Mouse (Mus musculus) frontal cortex, postnatal 25 days (tissue): Measurements from ENCODE around the gene Ccdc137.

Source experiments
- DNase-seq, 2 experiments: peaks; one replicate each; pipeline ENCODE4 v3.0.0; 2022; ENCODE audit warnings: low spot score in 2 of 2

Ccdc137 gene

DNA sequence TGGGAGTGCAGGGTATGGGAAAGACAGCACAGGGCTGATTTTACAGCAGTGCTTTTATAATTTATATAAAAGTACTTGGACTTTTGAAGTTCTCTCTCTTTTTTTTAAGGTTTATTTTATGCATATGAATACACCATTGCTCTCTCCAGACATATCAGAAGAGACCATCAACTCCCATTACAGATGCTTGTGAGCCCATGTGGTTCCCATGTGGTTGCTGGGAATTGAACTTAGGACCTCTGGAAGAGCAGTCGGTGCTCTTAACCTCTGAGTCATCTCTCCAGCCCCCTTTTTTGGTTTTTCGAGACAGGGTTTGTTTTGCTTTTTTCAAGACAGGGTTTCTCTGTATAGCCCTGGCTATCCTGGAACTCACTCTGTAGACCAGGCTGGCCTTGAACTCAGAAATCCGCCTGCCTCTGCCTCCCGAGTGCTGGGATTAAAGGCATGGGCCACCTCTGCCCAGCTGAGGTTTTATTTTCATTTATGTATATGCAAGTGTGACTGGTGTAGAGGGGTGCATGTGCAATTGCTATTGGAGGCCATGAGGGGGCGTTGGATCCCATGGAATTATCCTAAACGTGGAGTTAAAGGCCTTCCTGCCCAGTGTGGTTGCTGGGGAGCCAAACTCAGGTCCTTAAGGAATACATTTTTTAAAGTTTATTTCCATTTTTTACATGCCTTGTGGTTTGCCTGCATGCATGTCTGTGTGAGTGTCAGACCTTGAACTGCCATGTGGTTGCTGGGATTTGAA is 1.1 kb downstream of the Ccdc137 start:
- DNase-seq = no peak

DNA sequence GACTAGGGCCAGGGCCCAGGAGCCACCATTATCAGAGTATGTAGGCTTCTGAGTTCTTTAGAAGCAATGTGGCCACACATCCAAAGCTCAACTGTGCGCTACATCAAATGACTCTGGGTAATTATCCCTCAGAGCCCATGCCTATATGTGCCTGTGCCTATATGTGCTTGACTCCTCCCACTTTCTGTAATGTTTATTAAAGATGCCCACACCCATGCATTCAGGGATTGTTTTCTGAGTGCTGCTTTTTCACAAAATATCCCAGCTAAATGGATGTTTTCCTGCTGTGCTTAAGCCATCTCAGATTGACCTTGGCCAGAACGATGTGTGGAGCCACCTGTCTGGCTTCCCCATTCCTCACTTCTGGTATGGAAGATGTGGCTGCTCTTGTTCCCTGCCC is 5.6 kb downstream of the Ccdc137 start:
- DNase-seq = no peak

DNA sequence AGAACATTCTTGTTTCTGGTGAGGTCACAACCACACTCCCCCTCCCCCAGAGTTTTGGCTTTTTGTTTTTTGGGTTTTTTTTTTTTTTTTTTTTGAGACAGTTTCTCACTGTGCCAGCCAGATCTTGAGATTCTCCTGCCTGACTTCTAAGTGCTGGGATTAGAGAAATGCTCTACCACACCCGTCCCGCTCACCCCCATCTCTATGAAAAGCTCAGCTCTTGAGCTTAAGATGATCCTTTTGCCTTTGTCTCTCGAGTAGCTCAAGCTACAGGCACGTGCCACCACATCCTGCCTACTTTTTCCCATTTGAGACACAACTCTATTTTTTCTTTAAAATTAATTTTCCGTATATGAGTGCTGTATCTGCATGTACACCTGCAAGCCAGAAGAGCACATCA is 6.5 kb downstream of the Ccdc137 start:
- DNase-seq = no peak

DNA sequence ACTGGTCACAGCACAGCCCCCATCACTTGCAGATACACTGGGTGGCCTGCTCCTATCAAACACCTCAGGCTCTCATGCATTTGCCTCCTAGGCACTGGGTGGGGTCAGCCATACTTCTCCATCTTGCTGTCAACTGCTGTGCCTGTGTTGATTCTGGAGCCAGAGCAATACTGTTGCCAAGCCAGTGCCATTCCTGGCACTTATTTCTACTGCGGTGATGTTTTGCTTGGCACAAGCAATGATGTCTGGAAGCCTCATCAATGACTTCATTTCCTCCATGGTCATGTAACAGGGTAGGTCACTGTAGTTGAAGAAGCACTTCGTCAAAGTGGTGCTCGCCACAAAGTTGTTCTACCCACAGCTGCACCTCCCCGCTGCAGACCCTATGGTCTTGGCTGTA is 7.6 kb downstream of the Ccdc137 start:
- DNase-seq = no peak

DNA sequence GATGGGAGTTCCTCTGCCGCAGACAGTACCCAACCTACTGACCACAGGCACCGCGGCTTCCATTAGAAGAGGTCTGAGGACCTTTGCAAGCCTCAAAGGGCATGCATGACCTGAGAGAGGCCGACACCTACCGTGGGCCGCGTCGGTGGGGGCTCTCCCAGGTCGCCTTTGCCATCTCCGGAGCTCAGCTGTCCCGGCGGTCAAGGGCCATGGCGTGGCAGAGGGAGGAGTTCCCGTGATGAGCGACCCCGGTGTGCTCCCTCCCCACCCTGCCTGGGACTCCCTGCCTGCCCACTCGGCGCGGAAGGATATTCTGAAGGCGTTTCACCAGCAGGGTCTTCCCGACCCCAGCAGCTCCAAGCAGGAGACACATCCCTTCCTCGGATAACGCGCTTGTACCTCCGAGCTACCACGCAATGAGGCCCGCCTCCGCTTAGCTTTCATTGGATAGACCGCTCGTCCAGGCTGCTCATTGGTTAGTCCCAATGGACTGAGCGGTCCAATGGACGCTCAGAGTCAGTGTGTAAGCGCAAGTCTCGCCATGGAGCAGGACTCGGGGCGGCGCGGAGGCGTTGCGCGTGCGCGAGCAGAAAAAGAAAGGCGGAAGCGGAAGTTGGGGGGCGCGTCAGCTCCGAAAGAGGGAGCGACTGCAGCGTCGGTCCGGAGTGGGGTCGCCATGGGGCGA is 9.3 kb downstream of the Ccdc137 start, which contains the start of gene Arl16:
Arl16 (minus strand) TSS at position 557 of the 685 bp plus-strand sequence.
- DNase-seq = peak; percentile 83 to 90

DNA sequence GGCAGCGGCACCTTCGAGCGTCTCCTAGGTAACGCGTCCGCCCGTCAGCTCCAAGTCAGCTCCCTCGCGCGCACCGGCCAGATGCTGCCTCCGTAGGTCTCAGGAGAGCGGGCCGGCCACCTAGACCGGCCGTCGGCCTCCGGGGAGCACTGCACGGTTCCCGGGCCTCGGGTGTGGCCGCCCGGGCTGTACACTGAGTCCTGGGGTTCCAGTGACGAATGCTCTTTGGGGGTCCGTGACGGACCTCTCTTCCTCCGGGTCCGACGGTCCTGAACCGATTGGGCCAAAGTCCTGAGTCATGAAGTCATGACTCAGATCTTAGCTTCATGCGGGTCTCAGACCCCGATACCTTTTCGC is 9.8 kb downstream of the Ccdc137 start:
- no peak for DNase-seq

DNA sequence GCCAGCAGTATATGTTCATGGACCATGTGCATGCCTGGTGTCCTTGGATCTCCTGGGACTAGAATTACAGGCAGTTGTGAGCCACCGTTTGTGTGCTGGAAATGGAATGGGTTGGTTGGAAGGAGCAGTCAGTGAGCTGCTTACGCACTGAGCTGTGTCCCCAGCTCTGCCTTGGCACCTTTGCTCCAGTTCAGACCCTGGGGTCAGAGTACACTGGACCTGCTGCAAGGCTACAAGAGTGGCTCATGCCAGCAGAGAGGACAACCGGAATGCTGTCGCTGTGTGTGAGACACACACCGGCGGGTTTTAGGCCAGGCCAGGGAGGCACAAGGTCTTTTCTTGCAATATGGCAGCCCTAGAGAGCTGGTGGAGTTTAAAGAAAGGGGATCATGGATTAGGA is 14.1 kb downstream of the Ccdc137 start:
- no peak for DNase-seq

DNA sequence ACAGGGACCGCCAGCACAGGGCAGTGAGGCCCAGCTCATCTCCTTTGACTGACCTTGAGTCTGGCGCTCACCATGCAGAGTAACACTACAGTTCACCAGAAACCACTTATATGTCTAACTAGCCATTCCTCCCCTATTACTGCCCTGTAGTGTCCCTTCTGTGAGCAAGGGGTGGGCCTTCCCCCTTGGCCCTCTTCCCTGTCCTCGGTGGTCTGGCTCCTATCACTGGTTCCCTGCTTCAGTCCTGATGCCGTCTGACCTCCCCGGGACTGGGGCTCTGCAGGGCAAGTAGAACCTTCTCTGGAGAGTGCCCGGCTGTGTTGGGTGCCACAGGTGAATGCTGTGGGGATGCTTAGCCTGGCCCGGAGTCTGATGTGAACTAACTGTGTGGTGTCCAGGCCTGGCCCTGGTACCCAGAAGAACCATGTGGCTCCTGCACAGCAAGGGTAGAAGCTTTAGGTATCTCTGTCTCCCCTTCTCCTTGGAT is 25.6 kb downstream of the Ccdc137 start:
- DNase-seq = no peak

DNA sequence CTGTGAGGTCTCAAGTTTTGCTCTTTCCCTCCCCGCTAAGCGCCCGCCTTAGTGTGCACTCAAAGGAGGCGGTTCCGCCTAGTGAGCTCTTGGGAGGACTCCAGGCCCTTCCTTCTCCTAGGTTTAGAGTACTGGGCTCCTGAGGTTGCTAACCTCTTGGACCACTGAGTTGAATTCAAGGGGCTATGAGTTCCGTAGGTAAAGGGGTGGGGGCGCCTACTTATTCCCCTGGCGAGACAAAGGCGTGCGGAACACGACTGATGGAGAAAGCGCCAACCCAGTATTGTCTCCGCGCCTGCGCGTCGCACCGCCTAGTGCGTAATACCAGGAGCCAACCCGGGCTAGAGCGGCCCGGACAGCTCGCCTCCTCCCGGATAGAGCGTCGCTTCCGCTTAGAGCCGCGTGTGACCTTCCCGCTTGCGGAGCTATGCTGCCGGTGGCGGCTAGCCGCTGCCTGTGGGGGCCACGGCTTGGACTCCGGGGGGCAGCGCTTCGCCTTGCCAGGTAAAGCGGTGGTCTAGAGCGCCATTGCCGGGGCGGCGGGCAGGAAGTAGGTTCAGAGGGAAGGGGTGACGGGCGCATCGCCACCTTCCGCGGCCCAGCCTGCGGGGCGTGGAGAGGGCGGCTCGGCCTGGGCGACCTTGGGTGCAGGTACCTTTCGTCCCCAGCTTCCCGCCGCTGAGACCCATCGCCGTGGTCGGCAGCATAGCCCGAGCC is 26.5 kb downstream of the Ccdc137 start, which contains the start of gene Mrpl12:
Mrpl12 (plus strand) TSS at position 349 of the 717 bp plus-strand sequence.
- DNase-seq = peak; percentile 70 to 84

DNA sequence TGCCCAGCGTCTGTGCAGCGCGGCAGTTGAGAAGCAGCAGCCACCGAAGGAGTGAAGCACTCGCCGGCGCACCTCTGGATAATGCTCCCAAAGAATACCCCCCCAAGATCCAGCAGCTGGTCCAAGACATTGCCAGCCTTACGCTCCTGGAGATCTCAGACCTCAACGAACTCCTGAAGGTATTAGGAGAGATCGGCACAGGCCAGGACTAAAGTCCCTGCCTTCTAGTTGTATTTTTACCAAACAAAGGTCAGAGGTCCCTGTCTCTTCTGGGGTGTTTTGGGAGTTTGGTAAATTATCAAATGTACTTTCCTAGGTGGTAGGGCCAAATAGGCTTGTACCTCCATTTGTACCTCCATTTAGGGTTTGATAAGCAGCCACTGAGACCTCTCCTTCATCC is 27.3 kb downstream of the Ccdc137 start:
- no peak for DNase-seq

DNA sequence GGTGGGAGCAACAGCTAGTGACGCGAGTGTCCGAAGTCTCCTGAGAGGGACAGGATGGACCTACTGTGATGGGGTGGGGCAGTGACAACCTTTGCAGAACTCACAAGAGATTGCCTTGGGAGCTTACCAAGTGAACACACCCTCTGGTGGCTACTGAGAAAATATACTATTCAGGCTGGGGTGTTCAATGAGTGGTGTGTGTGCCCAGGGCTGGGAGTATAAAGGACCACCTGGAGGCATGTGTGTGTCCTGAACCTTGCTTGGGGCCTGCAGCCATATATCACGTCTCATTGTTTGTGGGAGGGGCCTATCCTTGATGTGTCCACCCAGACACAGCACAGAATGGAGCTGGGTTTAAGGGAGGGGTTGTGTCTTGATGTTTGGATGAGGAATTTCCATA is 30.6 kb downstream of the Ccdc137 start:
- no peak for DNase-seq

DNA sequence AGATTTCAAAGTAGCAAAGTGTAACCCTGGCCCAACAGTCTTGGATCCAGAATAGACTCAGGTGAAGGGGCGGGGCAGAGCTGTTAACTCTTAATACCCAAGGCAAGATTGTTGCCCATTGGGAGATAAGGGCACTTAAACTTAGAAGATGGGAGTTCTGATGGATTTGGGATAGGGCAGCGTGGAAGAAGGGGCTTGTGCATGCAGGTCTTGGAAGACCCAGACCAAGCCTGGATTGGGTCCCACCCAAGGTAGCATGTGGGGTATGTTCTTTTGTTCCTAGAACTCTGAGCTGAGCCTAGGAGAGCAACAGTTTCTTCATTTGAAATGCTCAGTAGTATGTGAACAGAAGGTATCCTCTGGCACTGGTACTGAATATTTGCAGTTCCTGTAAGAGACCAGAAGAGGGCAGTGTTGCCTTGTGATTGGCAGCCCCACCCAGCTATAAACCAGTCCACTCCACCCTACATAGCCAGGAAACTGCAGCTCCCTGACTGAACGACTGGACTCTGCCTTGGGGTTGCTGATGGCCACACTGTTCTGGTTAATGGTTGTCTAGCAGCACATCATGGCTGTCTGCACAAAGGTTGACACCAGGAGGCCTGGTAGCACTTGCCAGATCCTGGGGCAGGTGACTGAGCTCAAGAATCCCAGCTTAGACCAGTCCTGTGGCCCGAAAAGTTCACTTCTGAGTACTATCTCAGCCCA is 31.3 kb downstream of the Ccdc137 start:
- DNase-seq = peak in 1 of 2 experiments; percentile 43

DNA sequence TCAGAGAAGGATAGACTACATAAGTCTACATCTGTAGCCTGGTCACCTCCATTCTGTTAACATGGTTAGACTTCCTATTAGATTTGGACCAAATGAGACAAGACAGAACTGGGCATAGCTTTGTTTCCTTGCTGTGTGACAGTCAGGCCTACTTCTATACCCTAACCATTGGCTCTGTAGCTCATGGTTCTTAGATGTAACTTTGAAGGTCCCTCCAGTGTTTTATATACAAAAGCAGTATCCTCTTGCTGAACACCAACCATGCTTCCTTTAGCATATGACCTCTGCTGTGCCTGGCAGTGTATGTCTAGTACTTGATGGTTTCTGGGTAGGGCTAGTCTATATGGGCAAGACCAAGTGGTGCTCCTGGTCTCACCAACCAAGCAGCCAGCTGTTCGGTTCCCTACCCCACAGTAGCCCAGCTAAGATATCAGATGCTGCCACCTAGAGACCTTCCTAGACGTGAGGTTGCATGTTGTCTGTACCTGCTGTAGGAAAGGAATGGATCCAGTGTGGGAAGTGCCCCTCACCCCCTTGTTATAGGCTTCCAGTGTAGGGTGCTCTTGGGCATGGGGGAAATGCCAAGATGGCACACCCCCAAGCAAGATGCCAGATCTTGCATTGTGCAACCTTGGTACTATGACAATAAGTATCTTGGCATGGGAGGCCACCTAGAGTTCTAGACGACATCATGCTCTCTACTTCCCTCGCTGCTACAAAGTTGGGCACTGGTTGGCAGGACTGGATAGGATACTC is 32.6 kb downstream of the Ccdc137 start:
- DNase-seq = no peak

DNA sequence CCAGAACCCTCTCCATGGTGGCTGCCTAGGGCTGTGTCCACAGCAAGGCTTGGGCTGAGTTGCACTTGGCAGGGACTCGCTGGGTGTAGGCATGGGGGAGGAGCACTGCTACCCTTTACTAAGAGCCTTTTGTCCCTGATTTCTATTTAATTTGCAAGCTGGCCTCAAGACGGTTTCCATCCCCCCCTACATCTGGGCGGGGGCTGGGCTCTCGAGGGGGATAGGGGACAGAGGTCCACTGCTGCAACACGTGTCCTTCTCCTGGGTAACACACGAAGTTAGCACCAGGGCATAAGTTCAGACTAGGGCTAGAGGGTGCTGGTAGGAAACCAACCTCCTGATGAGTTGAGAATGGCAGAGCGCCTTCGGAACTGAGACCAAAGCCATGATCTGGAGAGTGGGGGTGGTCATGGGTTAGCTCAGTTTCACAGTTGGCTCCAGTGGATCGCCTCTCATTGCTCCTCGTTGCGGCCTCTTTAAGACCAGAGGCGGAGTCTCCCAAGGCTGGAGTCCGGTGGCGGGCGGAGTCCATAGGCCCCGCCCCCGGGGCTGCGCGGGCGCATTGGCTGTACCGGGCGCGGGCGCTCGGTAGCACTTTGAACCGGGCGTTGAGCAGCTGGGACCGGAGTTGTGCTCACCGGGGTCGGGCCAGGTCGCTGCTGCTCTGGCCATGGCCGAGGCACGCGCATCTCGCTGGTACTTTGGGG is 33.6 kb downstream of the Ccdc137 start, which contains the start of gene Slc25a10:
Slc25a10 (plus strand) TSS at position 524 of the 707 bp plus-strand sequence.
- DNase-seq = peak; percentile 61 to 68

DNA sequence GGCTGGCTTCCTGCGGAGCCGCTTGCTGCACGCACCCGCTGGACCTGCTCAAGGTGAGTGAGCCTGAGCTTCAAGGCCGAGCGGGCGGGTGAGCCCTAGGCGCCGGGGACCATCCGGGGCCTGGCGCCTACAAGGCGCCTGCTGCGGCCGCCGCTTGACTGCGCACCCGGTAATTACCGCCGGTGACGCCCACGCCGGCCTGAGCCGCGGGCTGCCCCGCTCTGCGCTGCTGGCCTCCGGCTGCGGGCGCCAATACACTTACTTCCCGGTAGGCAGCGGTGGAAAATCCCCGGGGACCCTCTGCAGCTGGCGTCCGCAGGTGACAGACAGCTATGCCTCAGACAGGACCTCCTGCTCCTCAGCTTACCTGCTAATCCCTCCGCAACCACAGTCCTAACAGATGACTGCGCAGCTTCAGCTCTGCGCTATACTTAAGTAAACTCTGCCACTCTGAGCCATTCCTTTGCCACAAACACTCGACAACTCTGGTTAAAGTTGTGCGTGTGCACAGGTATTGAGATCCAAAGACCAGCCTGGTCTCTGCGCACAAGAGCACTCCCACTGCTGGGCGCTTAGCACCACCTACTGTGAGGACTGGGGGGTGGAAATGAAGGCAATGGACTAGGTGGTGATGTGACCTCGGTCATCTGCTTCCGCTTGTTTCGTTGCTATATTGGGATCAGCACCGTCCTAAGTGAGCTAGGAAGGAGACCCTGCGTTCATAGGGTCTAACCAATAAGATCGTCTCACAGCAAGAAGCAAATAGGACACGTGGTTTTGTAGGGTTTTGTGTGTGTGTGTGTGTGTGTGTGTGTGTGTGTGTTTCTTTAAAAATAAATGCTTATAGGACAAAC is 34.3 kb downstream of the Ccdc137 start:
- DNase-seq = no peak

DNA sequence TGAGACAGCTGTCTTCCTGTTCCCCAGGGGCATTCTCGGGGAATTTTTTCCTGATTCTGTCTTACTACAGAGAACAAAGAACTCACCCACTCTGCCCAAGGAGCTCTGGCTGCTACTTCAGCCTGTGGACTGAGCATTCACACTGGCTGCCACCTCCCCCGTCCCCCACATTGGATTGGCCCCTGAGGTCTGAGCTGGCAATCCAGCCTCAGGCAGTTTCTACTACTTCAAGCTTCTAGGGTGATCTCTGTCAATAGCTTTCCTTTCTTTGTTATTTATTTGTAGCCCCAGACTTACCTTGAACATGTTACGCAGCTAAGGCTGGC is 34.9 kb downstream of the Ccdc137 start:
- DNase-seq = no peak

DNA sequence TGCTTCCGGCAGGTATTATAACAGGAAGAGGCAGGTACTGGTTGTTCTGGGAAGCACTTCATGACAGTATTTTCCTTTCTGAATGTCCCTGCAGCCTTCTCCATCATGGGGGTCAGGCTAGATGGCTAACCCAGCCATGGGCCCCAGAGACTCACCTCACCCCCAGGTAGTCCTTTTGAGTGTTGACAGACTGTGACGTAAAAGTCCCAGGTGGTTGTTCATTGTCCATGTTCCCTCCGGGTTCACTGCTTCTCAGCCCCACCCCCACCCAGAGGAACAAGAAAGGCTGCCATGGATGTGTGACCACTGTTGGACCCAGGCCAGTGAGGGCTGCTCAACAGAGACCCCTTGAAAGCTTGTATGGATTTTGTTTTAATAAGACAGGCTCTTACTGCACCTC is 35.4 kb downstream of the Ccdc137 start:
- DNase-seq = no peak

DNA sequence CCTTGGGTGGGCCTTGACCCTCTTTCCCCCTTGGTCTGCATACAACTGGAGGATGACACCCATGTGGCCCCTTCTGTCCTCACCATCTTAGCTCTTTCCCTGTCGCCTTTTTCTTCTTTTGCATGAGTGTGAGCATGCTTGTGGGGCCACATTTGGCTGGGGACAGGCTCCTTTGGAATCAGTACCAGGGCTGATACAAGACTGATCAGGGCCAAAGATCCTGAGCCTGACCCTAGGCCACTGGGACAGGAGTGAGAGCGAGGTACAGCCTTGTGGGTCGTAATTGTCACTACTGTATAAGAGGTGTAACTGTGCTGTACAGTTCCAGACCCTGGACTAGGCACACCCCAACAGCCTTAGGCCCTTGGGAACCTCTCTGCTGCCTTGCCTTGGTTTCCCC is 36.0 kb downstream of the Ccdc137 start:
- no peak for DNase-seq

DNA sequence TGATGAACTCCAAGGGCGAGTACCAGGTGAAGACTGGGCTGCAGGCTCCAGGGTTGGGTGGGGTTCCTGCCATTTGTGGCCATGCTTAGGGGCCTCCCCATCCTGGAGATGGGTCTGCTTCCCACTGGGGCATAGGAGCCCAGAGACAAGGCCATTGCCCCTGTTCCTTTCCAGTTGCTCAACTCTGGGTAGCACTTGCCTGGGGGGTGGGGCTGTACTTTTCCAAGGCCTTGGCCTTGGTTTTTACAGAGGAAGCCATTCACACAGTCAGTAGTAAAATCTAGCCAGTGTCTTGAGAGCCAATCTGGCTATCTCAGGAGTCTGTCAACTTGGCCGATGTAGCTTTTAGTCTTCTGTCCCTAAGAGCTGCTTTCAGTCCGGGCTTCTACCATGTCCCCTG is 39.5 kb downstream of the Ccdc137 start:
- no peak for DNase-seq

DNA sequence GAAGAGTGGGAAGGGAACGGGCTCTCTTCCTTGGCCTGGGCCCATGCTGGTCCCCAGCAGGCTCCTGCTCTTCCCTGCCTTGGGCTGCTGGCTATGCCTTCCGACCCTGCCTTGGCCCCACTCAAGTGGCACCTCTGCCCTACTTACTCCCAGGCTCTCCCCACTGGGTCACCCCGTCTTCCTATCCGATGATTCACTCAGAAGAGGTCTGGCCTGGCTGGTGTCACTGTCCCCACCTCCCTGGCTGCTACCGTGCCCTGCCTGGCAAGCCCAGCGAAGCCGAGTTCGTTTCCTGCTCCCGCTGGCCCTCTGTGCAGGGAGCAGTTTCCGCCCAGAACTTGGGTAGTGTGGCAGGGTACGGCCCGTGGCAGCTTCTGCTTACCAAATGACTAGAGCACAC is 40.3 kb downstream of the Ccdc137 start:
- DNase-seq = no peak
